ENCODE assay signal across 31 mouse cellular contexts in genomic region chr5:76993174-76993814, GRCm38 (mm10). TPM values are rescaled to one million over a fixed set of nuclear protein-coding genes. Genes with fewer than 3 reads are reported as not detected.
DNase-seq lines count a peak whose midpoint lies in the region; ATAC-seq and TF ChIP-seq lines count a peak whose summit lies in the region.
"Had no signal": no experiment of that assay in that cellular context is flagged by ENCODE, and none has a peak within 500 bp of the region (broad histone marks: within the 10 kb centered on the region; RNA-seq: fewer than 3 reads in every experiment).

No protein-coding gene starts in this region.

- TF ChIP-seq EP300 in MEL (IDR thresholded peaks at IDR 0.05; ENCODE audit: low read depth in 1 of 2, low read length in 2 of 2), result peak; percentile 82 to 87
- peak; percentile 87 for TF ChIP-seq EP300 in liver, postnatal 0 days (IDR thresholded peaks at IDR 0.05; ENCODE audit: low read depth)

- peak overlapping the region; percentile 86 for H3K27ac ChIP-seq in MEL (ENCODE audit: control insufficient read depth, low read depth, low read length)
- peak overlapping the region; percentile 52 for H3K27ac ChIP-seq in liver, embryonic 11.5 days (ENCODE audit: low read depth, low read length)
- peak overlapping the region; percentile 78 for H3K27ac ChIP-seq in liver, postnatal 0 days (ENCODE audit: low read depth)
- H3K27ac ChIP-seq: forebrain, embryonic 13.5 days; hindbrain, embryonic 13.5 days; kidney, embryonic 15.5 days; limb, embryonic 13.5 days; midbrain, embryonic 15.5 days; neural tube, embryonic 12.5 days; stomach, postnatal 0 days had no signal

- no peak overlapping the region for H3K4me3 ChIP-seq in MEL (ENCODE audit: control insufficient read depth in 1 of 2, insufficient read depth in 1 of 2, low read depth in 2 of 2, low read length in 2 of 2)
- H3K4me3 ChIP-seq in liver, embryonic 11.5 days (ENCODE audit: low read depth, low read length), result no peak overlapping the region
- no peak overlapping the region for H3K4me3 ChIP-seq in liver, postnatal 0 days (ENCODE audit: low read depth, low read length)
- H3K4me3 ChIP-seq: erythroblast, embryonic 14.5 days; forebrain, embryonic 13.5 days; heart, embryonic 12.5 days; hindbrain, embryonic 13.5 days; kidney, embryonic 15.5 days; limb, embryonic 13.5 days; midbrain, embryonic 15.5 days; neural tube, embryonic 12.5 days had no signal

- peak overlapping the region; percentile 18 for H3K9ac ChIP-seq in MEL (ENCODE audit: control insufficient read depth, low read depth, low read length, poor library complexity, severe bottlenecking)
- H3K9ac ChIP-seq in liver, embryonic 11.5 days (ENCODE audit: low read depth, low read length), result no peak overlapping the region
- no peak overlapping the region for H3K9ac ChIP-seq in liver, postnatal 0 days (replicated peaks)
- H3K9ac ChIP-seq: forebrain, embryonic 13.5 days; heart, embryonic 12.5 days; hindbrain, embryonic 13.5 days; kidney, embryonic 15.5 days; limb, embryonic 13.5 days; lung, embryonic 14.5 days; midbrain, embryonic 15.5 days; neural tube, embryonic 12.5 days had no signal

- no peaks in the 10 kb centered on the region for H3K27me3 ChIP-seq in MEL (ENCODE audit: control insufficient read depth in 1 of 2, insufficient read depth in 2 of 2, low read length in 2 of 2)
- no peaks in the 10 kb centered on the region for H3K27me3 ChIP-seq in liver, embryonic 11.5 days (replicated peaks; ENCODE audit: control insufficient read depth, insufficient read depth, low read length)
- no peaks in the 10 kb centered on the region for H3K27me3 ChIP-seq in liver, postnatal 0 days (ENCODE audit: insufficient read depth, low read length)
- H3K27me3 ChIP-seq: forebrain, embryonic 13.5 days; heart, embryonic 12.5 days; hindbrain, embryonic 13.5 days; kidney, embryonic 15.5 days; limb, embryonic 13.5 days; midbrain, embryonic 15.5 days; neural tube, embryonic 12.5 days had no signal

- no peaks in the 10 kb centered on the region; the same call in 1 of the 2 replicates for H3K79me2 ChIP-seq in MEL (ENCODE audit: control insufficient read depth, insufficient read depth, low read length, poor library complexity)

- no peak overlapping the region for H3K4me2 ChIP-seq in liver, embryonic 11.5 days
- H3K4me2 ChIP-seq in liver, postnatal 0 days (ENCODE audit: low read depth, low read length), result peak overlapping the region; percentile 10; the same call in 1 of the 2 replicates
- H3K4me2 ChIP-seq: forebrain, embryonic 13.5 days; heart, embryonic 12.5 days; hindbrain, embryonic 13.5 days; kidney, embryonic 15.5 days; limb, embryonic 13.5 days; lung, embryonic 14.5 days; midbrain, embryonic 15.5 days; neural tube, embryonic 12.5 days had no signal

- TF ChIP-seq POLR2A in MEL (IDR thresholded peaks at IDR 0.05; ENCODE audit: control insufficient read depth in 1 of 2, insufficient read depth in 1 of 2, low read depth in 1 of 2, low read length in 2 of 2, poor library complexity in 1 of 2), result no peak

- TF ChIP-seq CTCF in MEL (IDR thresholded peaks at IDR 0.05 in 2 of 3, conservative IDR thresholded peaks at IDR 0.05 in 1 of 3; ENCODE audit: control insufficient read depth in 1 of 3, insufficient read depth in 1 of 3, low read depth in 2 of 3, low read length in 3 of 3, poor library complexity in 1 of 3, severe bottlenecking in 1 of 3), result no peak
- no peak for TF ChIP-seq CTCF in liver, postnatal 0 days (IDR thresholded peaks at IDR 0.05; ENCODE audit: low read depth)

- peak; percentile 80 for DNase-seq in MEL (ENCODE audit: low read depth, low spot score)
- peak; percentile 42 for DNase-seq in c-Kit-negative CD71-positive TER-119-positive erythroid progenitor cells, embryonic 14.5 days (ENCODE audit: low read depth, low spot score)
- DNase-seq in liver, embryonic 11.5 days (ENCODE audit: low spot score), result peak; percentile 41
- peak; percentile 43 for DNase-seq in liver, postnatal 0 days
- DNase-seq in thymus, postnatal 0 days (ENCODE audit: low spot score), result no peak
- DNase-seq in cerebellum, adult 8-10 months, result no peak
- no peak for DNase-seq in frontal cortex, postnatal 25 days (ENCODE audit: low spot score in 2 of 2)
- DNase-seq: adrenal gland, postnatal 36 days; cerebellum, adult 2 months; gastrocnemius, postnatal 10 days; heart, adult 18-20 months; heart, postnatal 10 days; kidney, adult 11 months; kidney, postnatal 36 days; lung, embryonic 14.5 days; right cerebral cortex, postnatal 14 days; thymus, adult 2 months had no signal

- peaks cover 19 to 27% of the 10 kb centered on the region in 2 experiments for H3K4me1 ChIP-seq in MEL (ENCODE audit: control insufficient read depth in 1 of 2, insufficient read depth in 2 of 2, low read length in 2 of 2)
- peaks cover 5% of the 10 kb centered on the region for H3K4me1 ChIP-seq in liver, embryonic 11.5 days (replicated peaks; ENCODE audit: control insufficient read depth, insufficient read depth, low read length)
- peaks cover 4% of the 10 kb centered on the region; the same call in 1 of the 2 replicates for H3K4me1 ChIP-seq in liver, postnatal 0 days (ENCODE audit: insufficient read depth)
- H3K4me1 ChIP-seq: forebrain, embryonic 13.5 days; heart, embryonic 12.5 days; hindbrain, embryonic 13.5 days; kidney, embryonic 15.5 days; limb, embryonic 13.5 days; midbrain, embryonic 15.5 days; neural tube, embryonic 12.5 days had no signal

- peak; percentile 94 for ATAC-seq in liver, embryonic 11.5 days (replicated peaks; ENCODE audit: low FRiP score)
- peak; percentile 94 for ATAC-seq in liver, postnatal 0 days
- ATAC-seq: forebrain, embryonic 13.5 days; midbrain, embryonic 15.5 days had no signal

- no peak for TF ChIP-seq RAD21 in MEL (IDR thresholded peaks at IDR 0.05; ENCODE audit: low read depth, low read length)

- H3K9me3 ChIP-seq in MEL (replicated peaks; ENCODE audit: insufficient read depth, low read length), result no peaks in the 10 kb centered on the region
- H3K9me3 ChIP-seq in liver, embryonic 11.5 days (ENCODE audit: control insufficient read depth, low read length), result no peaks in the 10 kb centered on the region
- no peaks in the 10 kb centered on the region for H3K9me3 ChIP-seq in liver, postnatal 0 days (ENCODE audit: low read length)
- H3K9me3 ChIP-seq: forebrain, embryonic 13.5 days; hindbrain, embryonic 13.5 days; kidney, embryonic 15.5 days; limb, embryonic 13.5 days; midbrain, embryonic 15.5 days; neural tube, embryonic 12.5 days had no signal

- H3K36me3 ChIP-seq in MEL (ENCODE audit: control insufficient read depth in 1 of 2, insufficient read depth in 2 of 2, low read length in 2 of 2), result peaks cover 40 to 55% of the 10 kb centered on the region in 2 experiments
- H3K36me3 ChIP-seq in liver, embryonic 11.5 days (ENCODE audit: control insufficient read depth, insufficient read depth, low read length), result peaks cover 58% of the 10 kb centered on the region
- H3K36me3 ChIP-seq in liver, postnatal 0 days (replicated peaks; ENCODE audit: insufficient read depth, low read length), result peaks cover 80% of the 10 kb centered on the region

- WGBS in liver, embryonic 11.5 days, result 76% methylated on average over 5 of the region's 5 CpGs
- WGBS in liver, postnatal 0 days (ENCODE audit: insufficient replicate concordance), result 60% methylated on average over 5 of the region's 5 CpGs

TF ChIP-seq in MEL, 35 proteins besides CTCF, POLR2A, EP300 and RAD21 (continues in another document):
- TF ChIP-seq MXI1 (IDR thresholded peaks at IDR 0.05; ENCODE audit: low read depth, low read length) (no peak), UBTF (IDR thresholded peaks at IDR 0.05; ENCODE audit: borderline replicate concordance, insufficient read depth, low read depth, low read length) (no peak)

RNA-seq across cellular contexts. Expression of gene Arl9, which starts 10.6 kb away (rescaled TPM):
- total RNA-seq in MEL (2012; rRNA removed), result 0.85 and 1.7 TPM in 2 replicates
- 1 to 10 TPM in 1 of 2 experiments, not detected in 1; 1.6 TPM for polyA plus RNA-seq in MEL (2012; ENCODE audit: insufficient read depth in 1 of 2, insufficient read length in 2 of 2, low read depth in 1 of 2, low replicate concordance in 2 of 2, missing spikeins in 1 of 2)
- 0.47 TPM in 1 of 2 replicates, not detected in the other for polyA plus RNA-seq in liver, embryonic 11.5 days (2014; fragmentation: Nextera tagmentation; extraction: Ambion mirVana)
- 0.22 TPM in 2 replicates for polyA plus RNA-seq in liver, postnatal 0 days (2015; fragmentation: Nextera tagmentation; extraction: Ambion mirVana)
- 0.26 TPM in 1 of 2 replicates, not detected in the other for polyA plus RNA-seq in thymus, postnatal 0 days (2015; fragmentation: Nextera tagmentation; extraction: Ambion mirVana)
- total RNA-seq: adrenal gland, adult 18-20 months; adrenal gland, postnatal 36 days; common myeloid progenitor, adult 5-6 weeks; gastrocnemius, postnatal 10 days; heart, adult 18-20 months; heart, postnatal 10 days; left cerebral cortex, postnatal 25 days had no signal
- polyA plus RNA-seq: C2C12; embryonic facial prominence, embryonic 11.5 days; erythroblast, embryonic 14.5 days; forebrain, embryonic 13.5 days; heart, embryonic 12.5 days; limb, embryonic 13.5 days; midbrain, embryonic 15.5 days; neural tube, embryonic 12.5 days; stomach, postnatal 0 days; thymus, adult 2 months had no signal

RNA-seq across cellular contexts. Expression of gene Srp72, which starts 18.8 kb away (rescaled TPM):
- 76.7 and 87.1 TPM in 2 replicates for total RNA-seq in MEL (2012; rRNA removed)
- 100 to 1,000 TPM; 140 to 231 TPM for polyA plus RNA-seq in MEL (2012; ENCODE audit: insufficient read depth in 1 of 2, insufficient read length in 2 of 2, low read depth in 1 of 2, low replicate concordance in 2 of 2, missing spikeins in 1 of 2)
- polyA plus RNA-seq in liver, embryonic 11.5 days (2014; fragmentation: Nextera tagmentation; extraction: Ambion mirVana), result 89.7 and 90.0 TPM in 2 replicates
- 34.4 TPM in 2 replicates for polyA plus RNA-seq in liver, postnatal 0 days (2015; fragmentation: Nextera tagmentation; extraction: Ambion mirVana)
- 67.9 and 68.4 TPM in 2 replicates for polyA plus RNA-seq in thymus, postnatal 0 days (2015; fragmentation: Nextera tagmentation; extraction: Ambion mirVana)

RNA-seq across cellular contexts. Expression of gene Thegl, which starts 22.5 kb away (rescaled TPM):
- total RNA-seq in MEL (2012; rRNA removed), result not detected in 2 replicates
- not detected for polyA plus RNA-seq in MEL (2012; ENCODE audit: insufficient read depth in 1 of 2, insufficient read length in 2 of 2, low read depth in 1 of 2, low replicate concordance in 2 of 2, missing spikeins in 1 of 2)
- polyA plus RNA-seq in liver, embryonic 11.5 days (2014; fragmentation: Nextera tagmentation; extraction: Ambion mirVana), result 0.34 and 0.48 TPM in 2 replicates
- polyA plus RNA-seq in liver, postnatal 0 days (2015; fragmentation: Nextera tagmentation; extraction: Ambion mirVana), result 0.19 and 0.20 TPM in 2 replicates
- 0.10 TPM in 1 of 2 replicates, not detected in the other for polyA plus RNA-seq in thymus, postnatal 0 days (2015; fragmentation: Nextera tagmentation; extraction: Ambion mirVana)
- total RNA-seq: adrenal gland, adult 18-20 months; adrenal gland, postnatal 36 days; gastrocnemius, postnatal 10 days; heart, adult 18-20 months; heart, postnatal 10 days had no signal
- polyA plus RNA-seq: C2C12; erythroblast, embryonic 14.5 days; heart, embryonic 12.5 days; kidney, embryonic 15.5 days; limb, embryonic 13.5 days; thymus, adult 2 months had no signal

RNA-seq across cellular contexts. Expression of gene Ppat, which starts 41.9 kb away (rescaled TPM):
- 153 and 180 TPM in 2 replicates for total RNA-seq in MEL (2012; rRNA removed)
- 100 to 1,000 TPM; 103 to 110 TPM for polyA plus RNA-seq in MEL (2012; ENCODE audit: insufficient read depth in 1 of 2, insufficient read length in 2 of 2, low read depth in 1 of 2, low replicate concordance in 2 of 2, missing spikeins in 1 of 2)
- polyA plus RNA-seq in liver, embryonic 11.5 days (2014; fragmentation: Nextera tagmentation; extraction: Ambion mirVana), result 73.0 and 87.1 TPM in 2 replicates
- polyA plus RNA-seq in liver, postnatal 0 days (2015; fragmentation: Nextera tagmentation; extraction: Ambion mirVana), result 14.9 and 17.6 TPM in 2 replicates
- polyA plus RNA-seq in thymus, postnatal 0 days (2015; fragmentation: Nextera tagmentation; extraction: Ambion mirVana), result 41.7 and 45.4 TPM in 2 replicates

RNA-seq across cellular contexts. Expression of gene Paics, which starts 42.2 kb away (rescaled TPM):
- total RNA-seq in MEL (2012; rRNA removed), result 434 TPM in 2 replicates
- 100 to 1,000 TPM; 222 to 266 TPM for polyA plus RNA-seq in MEL (2012; ENCODE audit: insufficient read depth in 1 of 2, insufficient read length in 2 of 2, low read depth in 1 of 2, low replicate concordance in 2 of 2, missing spikeins in 1 of 2)
- 357 and 393 TPM in 2 replicates for polyA plus RNA-seq in liver, embryonic 11.5 days (2014; fragmentation: Nextera tagmentation; extraction: Ambion mirVana)
- 95.3 and 111 TPM in 2 replicates for polyA plus RNA-seq in liver, postnatal 0 days (2015; fragmentation: Nextera tagmentation; extraction: Ambion mirVana)
- polyA plus RNA-seq in thymus, postnatal 0 days (2015; fragmentation: Nextera tagmentation; extraction: Ambion mirVana), result 200 and 225 TPM in 2 replicates

Comparison
In these comparisons a context has a peak if more than half of its experiments do, and no peak if none do; other contexts are left out.
1. DNase-seq: peak in MEL (single experiment), c-Kit-negative CD71-positive TER-119-positive erythroid progenitor cells, embryonic 14.5 days (single experiment), liver, embryonic 11.5 days (single experiment) and liver, postnatal 0 days (single experiment); none in thymus, postnatal 0 days (single experiment), cerebellum, adult 8-10 months (single experiment) and frontal cortex, postnatal 25 days (0 of 2).
2. Peak in every context shown above with its lines, with median percentiles within 50 percentile points of each other: H3K27ac ChIP-seq.